Mouse (Mus musculus): ENCODE data around the gene Atp13a3. TPM values are rescaled to one million over a fixed set of nuclear protein-coding genes. Genes with fewer than 3 reads are reported as not detected.

Gene Atp13a3
- polyA plus RNA-seq, 1 experiment from 2014 or later, result 10.2 TPM

DNA sequence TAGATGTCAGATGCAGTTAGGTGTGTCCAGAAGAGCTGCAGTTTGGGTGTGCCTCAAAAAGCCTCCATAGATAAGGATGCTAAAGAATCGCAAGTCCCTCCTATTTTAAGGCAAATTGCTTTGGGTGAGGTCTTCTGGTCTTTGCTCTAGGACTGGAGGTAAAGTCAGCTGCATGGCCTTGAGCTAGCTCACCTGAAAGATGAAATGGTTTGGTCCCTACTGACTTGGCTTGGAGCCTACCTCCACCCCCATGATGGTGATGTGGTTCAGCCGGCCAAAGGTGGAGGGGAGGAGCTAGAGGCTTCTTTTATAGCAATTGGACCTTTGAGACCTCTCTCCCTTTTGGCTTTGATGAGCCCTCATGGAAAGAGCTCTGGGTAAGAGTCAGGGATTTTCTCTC, 1.7 kb upstream of the Atp13a3 start:
- H3K27ac ChIP-seq, result no peak overlapping the region
- WGBS, result 68% methylated on average over 2 of the region's 2 CpGs
- ATAC-seq (ENCODE audit: insufficient number of reproducible peaks, low FRiP score, low TSS enrichment, low read depth), result no peak
- H3K9ac ChIP-seq, result no peak overlapping the region
- no peaks in the 10 kb centered on the region for H3K36me3 ChIP-seq
- H3K9me3 ChIP-seq, result no peaks in the 10 kb centered on the region
- no peak overlapping the region for H3K4me3 ChIP-seq
- H3K4me1 ChIP-seq, result no peaks in the 10 kb centered on the region
- no peak overlapping the region for H3K4me2 ChIP-seq
- no peaks in the 10 kb centered on the region for H3K27me3 ChIP-seq

DNA sequence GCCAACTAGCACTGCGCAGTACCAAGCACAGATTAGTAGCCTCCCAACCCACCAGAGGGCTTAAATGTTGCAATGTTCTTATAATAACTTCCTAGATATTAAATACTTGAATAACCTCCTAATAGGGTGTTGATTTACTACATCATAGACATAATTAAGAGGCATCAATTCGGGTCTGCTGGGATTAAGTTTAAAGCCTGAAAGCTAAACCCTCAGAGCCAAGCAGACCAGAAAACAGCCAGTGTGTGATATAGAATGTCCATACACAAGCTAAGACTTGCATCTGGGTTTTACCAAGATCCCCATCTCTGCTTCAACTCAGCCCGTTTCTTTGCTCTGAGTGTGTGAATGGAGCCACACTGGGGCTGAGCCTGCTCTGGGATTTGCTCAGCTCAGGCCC, 2.2 kb downstream of the Atp13a3 start:
- no peak overlapping the region for H3K9ac ChIP-seq
- ATAC-seq (ENCODE audit: insufficient number of reproducible peaks, low FRiP score, low TSS enrichment, low read depth), result no peak
- WGBS, result 72% methylated on average over 3 of the region's 3 CpGs
- H3K9me3 ChIP-seq, result no peaks in the 10 kb centered on the region
- no peak overlapping the region for H3K4me3 ChIP-seq
- no peaks in the 10 kb centered on the region for H3K27me3 ChIP-seq
- H3K27ac ChIP-seq, result no peak overlapping the region
- no peaks in the 10 kb centered on the region for H3K36me3 ChIP-seq
- H3K4me2 ChIP-seq, result no peak overlapping the region
- no peaks in the 10 kb centered on the region for H3K4me1 ChIP-seq

DNA sequence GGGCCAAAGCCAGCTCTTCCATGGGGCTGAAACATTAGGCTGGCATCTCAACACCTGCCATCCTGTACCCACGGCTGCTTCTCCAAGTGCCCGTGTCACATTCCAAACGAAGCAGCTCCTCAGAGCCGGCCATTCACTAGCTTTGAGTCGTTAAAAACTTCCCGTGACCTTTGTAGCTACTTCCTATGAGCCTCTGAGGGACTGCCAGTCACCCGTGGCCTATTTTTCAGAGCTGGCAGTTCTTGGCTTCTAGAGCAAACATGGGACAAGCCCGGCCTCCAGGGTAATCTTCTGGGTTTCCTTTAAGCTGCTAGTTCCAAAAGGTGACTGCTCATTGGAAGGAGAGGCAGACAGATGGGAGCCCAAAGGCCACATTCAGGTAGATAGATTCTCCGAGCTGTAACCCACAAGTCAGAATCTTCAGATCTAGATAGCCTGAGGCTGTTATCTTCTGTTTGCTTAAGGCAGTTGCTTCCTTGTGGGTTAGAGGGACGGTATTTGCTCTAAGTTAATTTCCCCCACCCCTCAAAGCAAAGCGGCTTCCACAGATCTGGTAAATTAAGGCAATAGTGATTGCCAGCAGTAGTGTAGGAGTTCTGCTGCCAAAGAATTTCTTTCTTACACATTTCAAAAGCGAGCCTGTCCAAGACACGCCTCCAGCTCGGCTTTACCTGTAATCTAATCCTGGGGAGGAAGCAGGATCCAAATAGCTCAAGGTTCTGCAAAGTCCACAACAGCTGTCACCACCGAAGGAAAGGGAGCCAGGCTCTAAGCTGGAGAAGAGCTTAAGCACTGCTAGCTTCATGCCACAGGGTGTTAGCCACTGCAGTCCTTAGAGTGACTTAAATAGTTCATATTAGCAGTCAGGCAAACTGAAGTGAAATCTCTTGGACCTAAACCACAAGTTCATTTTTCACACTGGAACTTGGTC, 8.4 kb downstream of the Atp13a3 start:
- Histone ChIP-seq H3K9ac (no peak overlapping the region), H3K4me1 (peaks cover 10% of the 10 kb centered on the region), H3K4me3 (no peak overlapping the region), H3K27me3 (no peaks in the 10 kb centered on the region), H3K9me3 (no peaks in the 10 kb centered on the region), H3K36me3 (no peaks in the 10 kb centered on the region), H3K4me2 (no peak overlapping the region), H3K27ac (peak overlapping the region; percentile 57; the same call in 1 of the 2 replicates)
- WGBS, result 22% methylated on average over 15 of the region's 15 CpGs
- ATAC-seq (ENCODE audit: insufficient number of reproducible peaks, low FRiP score, low TSS enrichment, low read depth), result 0 out of 2 replicates have a peak, but pooled peaks have one; percentile 69

DNA sequence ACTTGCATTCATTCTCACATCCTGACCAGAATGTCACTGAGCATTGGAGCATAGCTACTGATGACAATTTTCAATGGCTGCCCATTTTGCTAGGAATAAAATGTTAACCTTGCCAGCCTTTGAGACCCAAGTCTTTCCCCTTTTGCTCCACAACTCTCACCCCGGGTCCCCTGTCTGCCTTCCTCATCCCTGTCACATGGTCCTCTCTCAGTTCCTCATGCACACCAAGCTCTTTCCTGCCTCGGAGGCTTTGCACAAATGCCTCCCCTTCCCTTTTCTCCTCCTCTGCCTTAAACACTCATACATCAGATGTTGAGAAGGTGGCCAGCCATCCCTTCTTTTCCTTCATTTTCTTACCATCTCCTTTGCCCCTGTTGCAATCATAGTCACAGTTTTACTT, 10.6 kb downstream of the Atp13a3 start:
- ATAC-seq (ENCODE audit: insufficient number of reproducible peaks, low FRiP score, low TSS enrichment, low read depth), result no peak
- peaks cover 13% of the 10 kb centered on the region for H3K4me1 ChIP-seq
- WGBS, result 86% methylated on average over 2 of the region's 2 CpGs
- H3K36me3 ChIP-seq, result no peaks in the 10 kb centered on the region
- no peaks in the 10 kb centered on the region for H3K9me3 ChIP-seq
- no peaks in the 10 kb centered on the region for H3K27me3 ChIP-seq
- no peak overlapping the region for H3K4me3 ChIP-seq
- no peak overlapping the region for H3K4me2 ChIP-seq
- H3K27ac ChIP-seq, result no peak overlapping the region
- H3K9ac ChIP-seq, result no peak overlapping the region

DNA sequence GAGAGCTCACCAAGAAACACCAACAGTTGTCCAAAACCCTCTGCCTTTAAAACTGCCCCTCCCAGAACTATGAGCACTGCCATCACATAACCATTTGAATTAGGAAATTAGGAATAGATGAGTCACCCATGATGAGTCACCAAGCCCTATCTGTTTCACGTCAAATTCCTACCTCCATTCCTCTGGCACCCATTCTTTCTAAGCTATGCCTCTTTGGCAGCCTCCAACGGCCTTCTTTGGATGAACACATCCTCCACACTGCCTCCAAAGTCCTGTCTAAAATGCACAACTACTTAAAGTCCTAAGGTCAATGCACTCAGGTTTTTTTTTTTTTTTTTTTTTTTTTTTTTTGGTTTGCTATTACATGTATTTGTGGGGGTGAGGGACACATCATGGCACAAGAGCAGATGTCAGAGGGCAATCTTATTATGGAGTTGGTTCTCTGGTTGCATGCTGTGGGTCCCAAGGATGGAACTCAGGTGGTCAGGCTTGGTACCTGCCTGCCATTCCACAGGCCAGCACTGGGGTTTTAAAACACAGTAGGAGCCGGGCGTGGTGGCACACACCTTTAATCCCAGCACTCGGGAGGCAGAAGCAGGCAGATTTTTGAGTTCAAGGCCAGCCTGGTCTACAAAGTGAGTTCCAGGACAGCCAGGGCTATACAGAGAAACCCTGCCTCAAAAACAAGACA, 15.0 kb downstream of the Atp13a3 start:
- H3K9me3 ChIP-seq, result no peaks in the 10 kb centered on the region
- no peak for ATAC-seq (ENCODE audit: insufficient number of reproducible peaks, low FRiP score, low TSS enrichment, low read depth)
- H3K27ac ChIP-seq, result no peak overlapping the region

DNA sequence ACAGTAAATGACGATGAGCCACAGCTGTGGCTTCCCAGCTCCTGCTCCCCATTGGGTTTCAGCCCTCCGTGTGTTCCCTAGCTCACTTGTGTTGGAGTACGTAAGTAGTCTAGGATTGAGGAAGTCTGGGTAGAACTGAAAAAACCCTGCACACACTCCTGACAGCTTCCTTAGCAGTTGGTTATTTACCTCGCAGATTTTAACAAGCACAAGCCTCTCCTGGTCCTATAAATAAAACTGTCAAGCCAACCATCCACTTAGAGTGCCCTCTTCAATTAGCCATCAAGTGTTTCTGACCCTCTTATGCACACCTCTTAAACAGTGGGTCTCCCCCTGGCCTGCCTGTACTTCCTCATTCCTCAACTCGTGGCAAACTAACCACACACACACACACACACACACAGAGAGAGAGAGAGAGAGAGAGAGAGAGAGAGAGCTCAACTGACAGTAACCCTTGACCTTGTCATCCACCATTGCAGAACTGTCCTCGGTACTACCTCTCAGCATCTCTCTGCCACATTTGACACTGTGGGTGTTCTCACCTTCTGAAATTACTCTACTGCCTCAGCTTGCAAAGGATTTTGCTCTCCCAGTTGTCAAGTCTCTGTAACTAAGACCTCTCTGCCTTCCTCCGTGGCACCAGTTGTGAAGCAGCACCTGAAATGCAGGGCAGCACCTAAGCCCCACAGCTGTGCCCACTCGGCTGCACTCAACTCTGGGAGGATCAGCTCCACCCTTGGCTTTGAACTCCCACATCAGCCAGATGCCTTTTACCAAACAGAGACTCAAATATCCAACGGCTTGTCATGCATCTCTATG, 15.7 kb downstream of the Atp13a3 start:
- H3K9me3 ChIP-seq, result no peaks in the 10 kb centered on the region
- H3K9ac ChIP-seq, result no peak overlapping the region
- ATAC-seq (ENCODE audit: insufficient number of reproducible peaks, low FRiP score, low TSS enrichment, low read depth), result no peak
- peak overlapping the region; percentile 82 for H3K27ac ChIP-seq
- H3K4me2 ChIP-seq, result peak overlapping the region; percentile 90
- peaks cover 19% of the 10 kb centered on the region for H3K4me1 ChIP-seq
- 51% methylated on average over 9 of the region's 9 CpGs for WGBS
- no peaks in the 10 kb centered on the region for H3K27me3 ChIP-seq
- H3K36me3 ChIP-seq, result peaks cover 6% of the 10 kb centered on the region; the same call in 1 of the 2 replicates
- peak overlapping the region; percentile 90 for H3K4me3 ChIP-seq

More for the DNA sequence above, 15.0 kb downstream of the Atp13a3 start:
- WGBS, result 77% methylated on average over 5 of the region's 5 CpGs
- H3K9ac ChIP-seq, result no peak overlapping the region
- no peak overlapping the region for H3K4me2 ChIP-seq
- H3K4me3 ChIP-seq, result no peak overlapping the region
- H3K36me3 ChIP-seq, result peaks cover 2% of the 10 kb centered on the region; the same call in 1 of the 2 replicates
- peaks cover 19% of the 10 kb centered on the region for H3K4me1 ChIP-seq
- no peaks in the 10 kb centered on the region for H3K27me3 ChIP-seq

DNA sequence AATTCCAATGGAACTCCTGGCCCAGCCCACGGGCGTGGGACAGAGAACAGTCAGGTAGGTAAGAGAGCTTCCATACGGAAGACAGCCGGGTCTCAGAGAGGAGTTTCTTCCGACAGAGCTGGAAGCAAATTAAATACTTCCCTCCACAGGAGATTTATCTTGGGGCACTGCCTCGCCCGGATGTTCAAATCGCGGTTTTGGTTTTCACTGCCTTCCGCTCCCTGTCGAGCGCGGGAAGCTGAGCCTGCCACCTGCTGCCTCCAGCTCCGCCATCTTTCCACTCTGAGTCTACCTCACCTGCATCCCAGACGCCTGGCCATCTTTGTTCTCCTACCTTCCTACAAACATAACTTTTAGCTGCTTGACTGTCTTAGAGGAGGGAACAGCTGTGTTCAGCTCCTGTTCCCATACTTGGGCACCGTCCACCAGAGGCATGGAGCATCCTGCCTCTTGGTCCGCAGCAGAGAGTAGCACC, 16.5 kb downstream of the Atp13a3 start:
- 5% methylated on average over 17 of the region's 17 CpGs for WGBS
- Histone ChIP-seq H3K9ac (peak overlapping the region; percentile 91), H3K4me1 (peaks cover 19% of the 10 kb centered on the region), H3K27me3 (no peaks in the 10 kb centered on the region), H3K9me3 (no peaks in the 10 kb centered on the region), H3K27ac (peak overlapping the region; percentile 82), H3K36me3 (peaks cover 6% of the 10 kb centered on the region; the same call in 1 of the 2 replicates), H3K4me3 (peak overlapping the region; percentile 90), H3K4me2 (peak overlapping the region; percentile 90)
- no peak for ATAC-seq (ENCODE audit: insufficient number of reproducible peaks, low FRiP score, low TSS enrichment, low read depth)

DNA sequence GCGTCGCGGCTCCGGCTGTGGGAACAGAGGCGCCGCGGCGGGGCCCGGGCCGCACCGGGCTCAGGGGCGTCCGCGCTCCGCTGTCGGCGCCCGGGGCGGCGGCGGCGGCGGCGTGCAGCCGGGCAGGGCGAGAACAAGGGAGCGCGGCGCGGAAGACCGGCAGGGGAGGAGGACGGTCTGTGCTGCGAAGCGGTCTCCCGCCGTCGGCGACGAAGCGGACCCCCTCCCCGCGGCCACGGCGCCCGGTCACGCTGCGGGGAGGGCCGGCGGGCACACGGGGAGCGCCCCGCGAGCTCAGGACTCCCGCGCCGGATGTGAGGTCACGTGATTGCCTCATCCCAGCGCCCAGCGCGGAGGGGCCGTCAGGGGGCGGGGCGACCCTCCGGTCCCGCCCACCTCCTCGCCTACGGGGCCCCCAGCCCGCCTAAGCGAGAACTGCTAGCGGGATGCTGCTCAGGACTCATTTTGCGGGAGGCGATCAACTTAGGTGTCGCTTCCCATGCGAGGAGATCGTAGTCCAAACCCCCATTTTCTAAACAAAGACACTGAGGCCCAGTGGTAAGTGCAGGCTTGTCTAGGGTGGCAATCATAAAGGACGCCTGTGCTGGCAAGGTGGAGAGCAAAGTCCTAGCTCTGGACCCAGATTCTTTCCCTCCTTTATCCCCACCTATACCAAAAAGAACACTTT, 17.1 kb downstream of the Atp13a3 start:
- Histone ChIP-seq H3K36me3 (peaks cover 6% of the 10 kb centered on the region; the same call in 1 of the 2 replicates), H3K9ac (peak overlapping the region; percentile 91), H3K27me3 (no peaks in the 10 kb centered on the region), H3K4me3 (peak overlapping the region; percentile 90), H3K4me1 (peaks cover 19% of the 10 kb centered on the region), H3K9me3 (no peaks in the 10 kb centered on the region), H3K4me2 (peak overlapping the region; percentile 90), H3K27ac (peak overlapping the region; percentile 82)
- WGBS, result 0% methylated on average over 36 of the region's 76 CpGs
- peak; percentile 86 for ATAC-seq (ENCODE audit: insufficient number of reproducible peaks, low FRiP score, low TSS enrichment, low read depth)

DNA sequence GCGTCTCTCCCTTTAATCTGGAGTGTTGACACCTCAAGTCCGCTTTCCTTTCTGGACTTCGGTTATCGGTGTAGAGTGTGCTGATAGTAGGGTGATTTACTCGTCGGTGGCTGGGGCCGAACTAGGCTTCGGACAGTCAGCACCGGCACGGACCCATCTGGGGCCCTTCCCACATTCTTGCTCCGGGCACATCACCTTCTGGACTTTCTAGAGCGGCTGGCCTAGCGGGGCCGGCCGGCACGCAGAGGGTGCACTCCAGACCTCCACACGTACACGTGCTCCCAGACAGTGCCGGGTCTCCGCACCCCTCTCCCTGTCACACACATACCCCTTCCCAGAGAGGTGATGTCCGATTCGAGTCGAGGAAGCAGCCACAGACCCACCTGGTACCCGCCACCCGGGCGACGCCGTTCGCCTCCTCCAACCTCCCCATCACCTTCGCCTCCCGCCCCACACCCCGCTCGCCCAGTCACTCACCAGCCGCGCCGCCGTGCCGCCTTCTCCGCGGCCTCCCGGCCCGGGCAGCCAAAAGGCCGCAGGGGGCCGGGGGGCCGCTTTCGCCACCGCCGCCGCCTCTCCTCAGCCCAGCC, 17.8 kb downstream of the Atp13a3 start:
- H3K4me3 ChIP-seq, result peak overlapping the region; percentile 90
- H3K4me1 ChIP-seq, result peaks cover 19% of the 10 kb centered on the region
- H3K27me3 ChIP-seq, result no peaks in the 10 kb centered on the region
- H3K4me2 ChIP-seq, result peak overlapping the region; percentile 90
- WGBS, result under 1% methylated on average over 48 of the region's 49 CpGs
- no peaks in the 10 kb centered on the region for H3K9me3 ChIP-seq
- H3K27ac ChIP-seq, result peak overlapping the region; percentile 82
- no peak for ATAC-seq (ENCODE audit: insufficient number of reproducible peaks, low FRiP score, low TSS enrichment, low read depth)
- H3K36me3 ChIP-seq, result peaks cover 6% of the 10 kb centered on the region; the same call in 1 of the 2 replicates
- H3K9ac ChIP-seq, result peak overlapping the region; percentile 91

DNA sequence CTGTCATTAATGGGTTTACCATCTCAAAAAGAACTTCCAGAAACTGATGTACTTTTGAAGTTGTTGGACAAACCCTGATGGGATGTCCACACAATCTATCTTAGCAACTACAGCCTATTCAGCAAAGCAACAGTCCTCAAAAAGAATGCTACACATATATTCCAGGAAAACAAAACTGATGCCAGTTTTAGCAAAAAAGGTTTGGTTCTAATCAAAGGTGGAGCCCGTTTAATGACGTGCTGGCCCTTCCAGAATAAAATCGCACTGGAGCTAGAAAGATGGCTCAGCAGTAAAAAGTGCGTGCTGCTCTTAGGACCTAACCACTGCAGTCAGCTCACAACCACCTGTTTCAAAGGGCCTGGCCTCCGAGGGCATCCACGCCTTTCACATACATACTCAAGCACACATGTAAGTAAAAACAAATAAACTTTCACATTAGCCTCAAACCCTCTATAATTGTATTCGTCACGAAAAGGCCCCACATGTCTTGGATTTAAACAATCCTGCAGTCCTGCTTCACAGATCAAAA, 18.8 kb downstream of the Atp13a3 start:
- no peak for ATAC-seq (ENCODE audit: insufficient number of reproducible peaks, low FRiP score, low TSS enrichment, low read depth)
- Histone ChIP-seq H3K4me2 (peak overlapping the region; percentile 90), H3K27ac (no peak overlapping the region), H3K4me1 (peaks cover 19% of the 10 kb centered on the region), H3K9ac (no peak overlapping the region), H3K4me3 (peak overlapping the region; percentile 90), H3K9me3 (no peaks in the 10 kb centered on the region), H3K36me3 (peaks cover 9% of the 10 kb centered on the region; the same call in 1 of the 2 replicates), H3K27me3 (no peaks in the 10 kb centered on the region)
- WGBS, result 46% methylated on average over 8 of the region's 8 CpGs

Data from limb, embryonic 15.5 days (tissue).